ENCODE assay signal across 7 mouse cellular contexts in the genomic region with DNA sequence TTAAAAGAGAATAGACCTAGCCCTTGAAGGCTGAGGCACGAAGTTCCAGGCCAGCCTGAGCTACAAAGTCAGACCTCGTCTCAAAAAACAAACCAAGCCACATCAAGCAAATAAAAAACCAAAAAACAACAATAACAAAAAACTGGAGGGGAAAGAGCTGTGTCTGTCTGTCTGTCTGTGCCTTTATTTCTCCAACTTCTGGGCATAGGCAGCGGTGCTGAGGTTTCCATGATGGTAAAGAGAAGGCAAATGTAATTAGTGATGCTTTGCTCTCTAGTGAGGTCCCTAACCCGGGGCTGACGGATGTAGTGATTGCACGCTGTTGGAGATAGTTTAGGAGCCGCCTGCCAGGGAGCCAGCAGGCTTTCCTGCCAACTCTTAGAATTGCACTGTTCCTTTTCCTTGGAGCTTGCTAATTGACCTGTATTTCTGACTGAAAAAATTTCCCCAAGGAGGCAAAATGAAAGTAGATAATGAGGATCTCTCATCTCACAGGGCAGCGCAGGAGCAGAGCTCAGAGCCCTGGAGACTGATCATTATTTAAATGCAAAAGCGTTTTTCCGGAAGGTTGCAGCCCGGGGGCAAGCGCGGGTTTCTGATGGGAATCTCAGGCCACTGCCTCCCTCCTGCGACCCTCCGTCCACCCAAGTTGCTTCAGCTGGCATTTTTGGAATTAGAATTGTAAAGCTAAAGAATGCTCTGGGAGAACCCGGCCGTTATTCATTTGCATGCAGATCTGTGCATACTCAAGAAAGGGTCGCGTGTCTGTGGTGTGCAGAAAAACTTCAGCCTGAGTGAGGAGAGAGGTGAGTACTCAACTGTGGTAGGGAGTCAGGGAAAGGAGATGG. TPM values are rescaled to one million over a fixed set of nuclear protein-coding genes. Genes with fewer than 3 reads are reported as not detected.
DNase-seq lines count a peak whose midpoint lies in the region; ATAC-seq and TF ChIP-seq lines count a peak whose summit lies in the region.

No protein-coding gene starts in this region.

- H3K9ac ChIP-seq in lung, postnatal 0 days (replicated peaks; ENCODE audit: low read depth): no peak overlapping the region
- 0 out of 2 replicates have a peak overlapping the region, but pooled peaks have one; percentile 5 for H3K9ac ChIP-seq in forebrain, embryonic 12.5 days
- H3K9ac ChIP-seq in liver, embryonic 12.5 days: no peak overlapping the region
- peak overlapping the region; percentile 31; the same call in 1 of the 2 replicates for H3K9ac ChIP-seq in stomach, embryonic 16.5 days (ENCODE audit: low read length)

- H3K27me3 ChIP-seq in lung, postnatal 0 days (replicated peaks; ENCODE audit: insufficient read depth, low read length): no peaks in the 10 kb centered on the region
- H3K27me3 ChIP-seq in forebrain, embryonic 12.5 days: no peaks in the 10 kb centered on the region
- H3K27me3 ChIP-seq in liver, embryonic 12.5 days (replicated peaks): no peaks in the 10 kb centered on the region
- no peaks in the 10 kb centered on the region for H3K27me3 ChIP-seq in stomach, embryonic 16.5 days (ENCODE audit: control insufficient read depth, insufficient read depth, low read length)

- H3K4me1 ChIP-seq in lung, postnatal 0 days (ENCODE audit: insufficient read depth, low read depth, low read length): no peaks in the 10 kb centered on the region
- peaks cover 20% of the 10 kb centered on the region for H3K4me1 ChIP-seq in forebrain, embryonic 12.5 days
- 0 out of 2 replicates have a peak, but pooled peaks cover 8% of the 10 kb centered on the region for H3K4me1 ChIP-seq in liver, embryonic 12.5 days
- 0 out of 2 replicates have a peak, but pooled peaks cover 3% of the 10 kb centered on the region for H3K4me1 ChIP-seq in stomach, embryonic 16.5 days (ENCODE audit: control insufficient read depth, insufficient read depth, low read length)

- 0 out of 2 replicates have a peak overlapping the region, but pooled peaks have one; percentile 1 for H3K4me3 ChIP-seq in lung, postnatal 0 days (ENCODE audit: low read depth, low read length)
- peak overlapping the region; percentile 28 for H3K4me3 ChIP-seq in forebrain, embryonic 12.5 days (replicated peaks)
- H3K4me3 ChIP-seq in liver, embryonic 12.5 days: peak overlapping the region; percentile 3; the same call in 1 of the 2 replicates
- H3K4me3 ChIP-seq in stomach, embryonic 16.5 days (replicated peaks; ENCODE audit: low read length): peak overlapping the region; percentile 29

- TF ChIP-seq EP300 in lung, postnatal 0 days (IDR thresholded peaks at IDR 0.05): no peak

- H3K27ac ChIP-seq in lung, postnatal 0 days (ENCODE audit: low read length): no peak overlapping the region
- H3K27ac ChIP-seq in forebrain, embryonic 12.5 days: peak overlapping the region; percentile 77
- no peak overlapping the region for H3K27ac ChIP-seq in liver, embryonic 12.5 days
- H3K27ac ChIP-seq in stomach, embryonic 16.5 days (ENCODE audit: low read length): no peak overlapping the region

- WGBS in lung, postnatal 0 days: 14% methylated on average over 19 of the region's 19 CpGs
- 3% methylated on average over 19 of the region's 19 CpGs for WGBS in forebrain, embryonic 12.5 days
- 20% methylated on average over 19 of the region's 19 CpGs for WGBS in liver, embryonic 12.5 days (ENCODE audit: insufficient replicate concordance)
- 14% methylated on average over 19 of the region's 19 CpGs for WGBS in stomach, embryonic 16.5 days

- no peaks in the 10 kb centered on the region for H3K36me3 ChIP-seq in lung, postnatal 0 days (ENCODE audit: insufficient read depth, low read length)
- no peaks in the 10 kb centered on the region for H3K36me3 ChIP-seq in forebrain, embryonic 12.5 days (replicated peaks)
- no peaks in the 10 kb centered on the region for H3K36me3 ChIP-seq in liver, embryonic 12.5 days
- no peaks in the 10 kb centered on the region for H3K36me3 ChIP-seq in stomach, embryonic 16.5 days (ENCODE audit: control insufficient read depth, insufficient read depth, low read length)

- no peak for ATAC-seq in lung, postnatal 0 days
- peak; percentile 68; the same call in 1 of the 2 replicates for ATAC-seq in forebrain, embryonic 12.5 days (ENCODE audit: low FRiP score)
- no peak for ATAC-seq in liver, embryonic 12.5 days
- no peak for ATAC-seq in stomach, embryonic 16.5 days (ENCODE audit: insufficient read depth, low FRiP score)

- DNase-seq in lung, postnatal 0 days (ENCODE audit: low spot score): no peak
- DNase-seq in lung, postnatal 36 days: no peak
- DNase-seq in layer of hippocampus, postnatal 36 days: no peak
- no peak for DNase-seq in cerebellum, adult 9-10 months

- no peak for TF ChIP-seq CTCF in lung, postnatal 0 days (IDR thresholded peaks at IDR 0.05)

- no peaks in the 10 kb centered on the region for H3K9me3 ChIP-seq in lung, postnatal 0 days (ENCODE audit: low read length)
- H3K9me3 ChIP-seq in forebrain, embryonic 12.5 days: no peaks in the 10 kb centered on the region
- no peaks in the 10 kb centered on the region for H3K9me3 ChIP-seq in liver, embryonic 12.5 days (replicated peaks)
- H3K9me3 ChIP-seq in stomach, embryonic 16.5 days (replicated peaks; ENCODE audit: control insufficient read depth, low read length): no peaks in the 10 kb centered on the region

- H3K4me2 ChIP-seq in lung, postnatal 0 days (replicated peaks; ENCODE audit: low read depth, low read length): peak overlapping the region; percentile 50
- peak overlapping the region; percentile 57 for H3K4me2 ChIP-seq in forebrain, embryonic 12.5 days
- peak overlapping the region; percentile 44 for H3K4me2 ChIP-seq in liver, embryonic 12.5 days
- peak overlapping the region; percentile 48 for H3K4me2 ChIP-seq in stomach, embryonic 16.5 days (ENCODE audit: low read depth, low read length)

RNA-seq across cellular contexts. Expression of gene Nim1k, which starts 14.1 kb away (rescaled TPM):
- 0.63 and 0.76 TPM in 2 replicates for polyA plus RNA-seq in lung, postnatal 0 days (2015; fragmentation: Nextera tagmentation; extraction: Ambion mirVana)
- 4.1 and 4.8 TPM in 2 replicates for polyA plus RNA-seq in forebrain, embryonic 12.5 days (2016; fragmentation: Nextera tagmentation; extraction: Ambion mirVana)
- polyA plus RNA-seq in liver, embryonic 12.5 days (2016; fragmentation: Nextera tagmentation; extraction: Ambion mirVana): 0.07 and 0.23 TPM in 2 replicates
- polyA plus RNA-seq in stomach, embryonic 16.5 days (2015; fragmentation: Nextera tagmentation; extraction: Ambion mirVana): 0.75 and 0.77 TPM in 2 replicates
- total RNA-seq in layer of hippocampus, postnatal 36 days (2021): 10 to 100 TPM; 12.6 to 14.5 TPM

RNA-seq across cellular contexts. Expression of gene Zfp131, which starts 49.1 kb away (rescaled TPM):
- 25.0 and 25.2 TPM in 2 replicates for polyA plus RNA-seq in lung, postnatal 0 days (2015; fragmentation: Nextera tagmentation; extraction: Ambion mirVana)
- polyA plus RNA-seq in forebrain, embryonic 12.5 days (2016; fragmentation: Nextera tagmentation; extraction: Ambion mirVana): 56.5 and 57.7 TPM in 2 replicates
- polyA plus RNA-seq in liver, embryonic 12.5 days (2016; fragmentation: Nextera tagmentation; extraction: Ambion mirVana): 25.5 and 28.4 TPM in 2 replicates
- 22.9 and 30.2 TPM in 2 replicates for polyA plus RNA-seq in stomach, embryonic 16.5 days (2015; fragmentation: Nextera tagmentation; extraction: Ambion mirVana)
- 10 to 100 TPM; 42.5 to 44.9 TPM for total RNA-seq in layer of hippocampus, postnatal 36 days (2021)

RNA-seq across cellular contexts. Expression of gene Hmgcs1, which starts 51.4 kb away (rescaled TPM):
- polyA plus RNA-seq in lung, postnatal 0 days (2015; fragmentation: Nextera tagmentation; extraction: Ambion mirVana): 95.4 and 118 TPM in 2 replicates
- 399 and 410 TPM in 2 replicates for polyA plus RNA-seq in forebrain, embryonic 12.5 days (2016; fragmentation: Nextera tagmentation; extraction: Ambion mirVana)
- 105 and 111 TPM in 2 replicates for polyA plus RNA-seq in liver, embryonic 12.5 days (2016; fragmentation: Nextera tagmentation; extraction: Ambion mirVana)
- polyA plus RNA-seq in stomach, embryonic 16.5 days (2015; fragmentation: Nextera tagmentation; extraction: Ambion mirVana): 209 and 223 TPM in 2 replicates
- total RNA-seq in layer of hippocampus, postnatal 36 days (2021): 100 to 1,000 TPM; 217 to 241 TPM

Comparison
In these comparisons a context has a peak if more than half of its experiments do, and no peak if none do; other contexts are left out.
1. H3K9ac ChIP-seq: peak in forebrain, embryonic 12.5 days (single experiment) and stomach, embryonic 16.5 days (single experiment); none in lung, postnatal 0 days (single experiment) and liver, embryonic 12.5 days (single experiment).
2. Peak in every context shown above with its lines, with median percentiles within 50 percentile points of each other: H3K4me2 ChIP-seq and H3K4me3 ChIP-seq.